Mouse (Mus musculus) CH12.LX (cell line): ENCODE results near the gene Ctnnbip1. TPM values are rescaled to one million over a fixed set of nuclear protein-coding genes. Genes with fewer than 3 reads are reported as not detected.

ENCODE experiments used
- DNase-seq: peaks from one replicate; pipeline ENCODE4 v3.0.0-alpha.2; 2013; ENCODE audit errors: extremely low read depth
- H3K27ac ChIP-seq: 2 replicates; pipeline ENCODE4 v1.5.1; 2012; ENCODE audit warnings: low read depth, mild to moderate bottlenecking, control low read depth, moderate library complexity; ENCODE audit not compliant: insufficient read depth
- H3K27me3 ChIP-seq: replicated peaks from 2 replicates; pipeline ENCODE3; 2012; ENCODE audit warnings: inconsistent platforms
- H3K36me3 ChIP-seq, 2 experiments: replicated peaks in 1 of 2; 2 replicates each; pipeline versions ENCODE3 to v1.6.1; 2012; ENCODE audit warnings: inconsistent platforms in 1 of 2, low read length in 1 of 2, mild to moderate bottlenecking in 1 of 2, mixed read lengths in 1 of 2, moderate library complexity in 1 of 2; ENCODE audit not compliant: control insufficient read depth in 1 of 2, insufficient read depth in 1 of 2
- H3K4me1 ChIP-seq, 2 experiments: 2 replicates each; pipeline ENCODE4 v1.6.1; 2012; ENCODE audit warnings: inconsistent platforms in 1 of 2, moderate library complexity in 1 of 2; ENCODE audit not compliant: insufficient read depth in 2 of 2, control insufficient read depth in 1 of 2
- H3K4me2 ChIP-seq: 2 replicates; pipeline ENCODE4 v1.6.1; 2012; ENCODE audit warnings: low read depth, mild to moderate bottlenecking, control low read depth; ENCODE audit not compliant: poor library complexity, insufficient read depth, severe bottlenecking
- H3K4me3 ChIP-seq, 3 experiments: fragments of 150-350 bp in 1 of 3; sonication (generic) in 1 of 3; replicated peaks in 1 of 3; 2 replicates each; pipeline versions ENCODE3 to v1.5.1; 2011 to 2012; ENCODE audit warnings: low read depth in 2 of 3, low read length in 2 of 3, mild to moderate bottlenecking in 2 of 3, moderate library complexity in 2 of 3, control low read depth in 1 of 3, improper control_type of control experiment in 1 of 3, inconsistent platforms in 1 of 3, mixed read lengths in 1 of 3; ENCODE audit not compliant: poor library complexity in 1 of 3
- H3K79me2 ChIP-seq: replicated peaks from 2 replicates; pipeline ENCODE4 v1.6.1; 2012; ENCODE audit warnings: mild to moderate bottlenecking, moderate library complexity; ENCODE audit not compliant: control insufficient read depth, poor library complexity, insufficient read depth, severe bottlenecking; ENCODE audit errors: extremely low read depth
- H3K9ac ChIP-seq: 2 replicates; pipeline ENCODE4 v1.6.1; 2012; ENCODE audit warnings: low read depth, mild to moderate bottlenecking, control low read depth, moderate library complexity; ENCODE audit not compliant: insufficient read depth
- H3K9me3 ChIP-seq: replicated peaks from 2 replicates; pipeline ENCODE3; 2012; ENCODE audit warnings: low read length, inconsistent platforms, mixed read lengths
- CHD1 ChIP-seq: IDR thresholded peaks from 2 replicates; pipeline ENCODE4 v1.6.1; 2012; ENCODE audit warnings: low read depth, low read length, improper control_type of control experiment, inconsistent platforms
- CTCF ChIP-seq, 2 experiments: IDR thresholded peaks in 1 of 2; conservative IDR thresholded peaks in 1 of 2; 2 replicates each; pipeline ENCODE4 v1.5.1; 2011 to 2012; ENCODE audit warnings: low read depth in 2 of 2, low read length in 2 of 2, improper control_type of control experiment in 1 of 2, inconsistent platforms in 1 of 2, mild to moderate bottlenecking in 1 of 2, moderate library complexity in 1 of 2
- ELF1 ChIP-seq: IDR thresholded peaks from 2 replicates; pipeline ENCODE4 v1.6.1; 2014; ENCODE audit warnings: low read depth, mild to moderate bottlenecking, inconsistent platforms, low read length, improper control_type of control experiment
- EP300 ChIP-seq: IDR thresholded peaks from 2 replicates; pipeline ENCODE4 v1.6.1; 2011; ENCODE audit warnings: low read length, improper control_type of control experiment
- HCFC1 ChIP-seq: IDR thresholded peaks from 2 replicates; pipeline ENCODE4 v1.6.1; 2012; ENCODE audit warnings: low read depth, mild to moderate bottlenecking, inconsistent platforms, low read length, improper control_type of control experiment
- IRF4 ChIP-seq: IDR thresholded peaks from 2 replicates; pipeline ENCODE4 v1.6.1; 2014; ENCODE audit warnings: low read depth, mild to moderate bottlenecking, inconsistent platforms, low read length, improper control_type of control experiment
- MAFK ChIP-seq: IDR thresholded peaks from 2 replicates; pipeline ENCODE4 v1.6.1; 2011; ENCODE audit warnings: low read length, improper control_type of control experiment; ENCODE audit not compliant: insufficient replicate concordance
- MAX ChIP-seq: IDR thresholded peaks from 2 replicates; pipeline ENCODE4 v1.6.1; 2011; ENCODE audit warnings: low read length, improper control_type of control experiment
- MAZ ChIP-seq: IDR thresholded peaks from 2 replicates; pipeline ENCODE4 v1.6.1; 2012; ENCODE audit warnings: low read depth, mild to moderate bottlenecking, inconsistent platforms, low read length, improper control_type of control experiment, moderate library complexity
- MXI1 ChIP-seq: IDR thresholded peaks from 2 replicates; pipeline ENCODE4 v1.6.1; 2011; ENCODE audit warnings: mild to moderate bottlenecking, low read depth, low read length, improper control_type of control experiment
- NELFE ChIP-seq: IDR thresholded peaks from 2 replicates; pipeline ENCODE4 v1.6.1; 2011; ENCODE audit warnings: low read depth, low read length, improper control_type of control experiment
- POLR2AphosphoS2 ChIP-seq: IDR thresholded peaks from 2 replicates; pipeline ENCODE4 v1.6.1; 2011; ENCODE audit warnings: low read depth, low read length, improper control_type of control experiment
- TBP ChIP-seq: conservative IDR thresholded peaks from 2 replicates; pipeline ENCODE4 v1.6.1; 2011; ENCODE audit warnings: low read depth, low read length, improper control_type of control experiment
- UBTF ChIP-seq: IDR thresholded peaks from 2 replicates; pipeline ENCODE4 v1.6.1; 2012; ENCODE audit warnings: low read depth, mild to moderate bottlenecking, inconsistent platforms, low read length, improper control_type of control experiment, moderate library complexity
- USF2 ChIP-seq: conservative IDR thresholded peaks from 2 replicates; pipeline ENCODE4 v1.6.1; 2011; ENCODE audit warnings: low read depth, low read length, improper control_type of control experiment
- ZC3H11A ChIP-seq: IDR thresholded peaks from 2 replicates; pipeline ENCODE4 v1.6.1; 2012; ENCODE audit warnings: low read depth, mild to moderate bottlenecking, inconsistent platforms, low read length, improper control_type of control experiment
- ZMIZ1 ChIP-seq: IDR thresholded peaks from 2 replicates; pipeline ENCODE4 v1.6.1; 2012; ENCODE audit warnings: low read depth, mild to moderate bottlenecking, inconsistent platforms, low read length, improper control_type of control experiment
- ZNF384 ChIP-seq: IDR thresholded peaks from 2 replicates; pipeline ENCODE4 v1.6.1; 2012; ENCODE audit warnings: low read depth, low read length, improper control_type of control experiment, inconsistent platforms
- dilution Hi-C: fragments of 300-500 bp; cut with MboI; formaldehyde crosslinking; loops from 2 replicates; pipeline ENCODE4 v1.14.3; 2020; ENCODE audit warnings: low sequenced_read_pairs; ENCODE audit not compliant: extremely low pct_unique_long_range_greater_than_20kb, extremely low pct_ligation_motif_present
- in situ Hi-C: fragments of 300-500 bp; cut with MboI; formaldehyde crosslinking; loops from 3 replicates; pipeline ENCODE4 v1.14.3; 2019; ENCODE audit warnings: low sequenced_read_pairs, low pct_ligation_motif_present, low pct_unique_long_range_greater_than_20kb, mixed read lengths
- polyA plus RNA-seq: library from polyadenylated mRNA; unstranded; fragments of >175 nt; gene quantifications from 2 replicates; pipeline ENCODE4 v1.2.1, GENCODE M21; 2012; ENCODE audit warnings: low read depth; ENCODE audit not compliant: insufficient read length
- total RNA-seq, 2 experiments: library from RNA; depleted of rRNA; stranded (reverse); fragments of 300-350 nt in 1 of 2; fragments of >200 nt in 1 of 2; gene quantifications; 2 replicates each; pipeline ENCODE4 v1.2.3; 2012 to 2014

The Ctnnbip1 gene
- total and polyA plus RNA-seq, 3 experiments, result 4.5 to 5.9 (median 5.7) TPM

- in situ Hi-C loops, result no loop called here
- H3K27ac ChIP-seq, result no peak overlapping the region
- H3K27me3 ChIP-seq, result peaks cover 17% of the 10 kb centered on the region
- H3K79me2 ChIP-seq, result no peaks in the 10 kb centered on the region
- H3K4me1 ChIP-seq, result peaks cover 9 to 12% of the 10 kb centered on the region in 2 experiments
- H3K9ac ChIP-seq, result no peak overlapping the region
- dilution Hi-C loops, result no loop called here
- no peak overlapping the region for H3K4me3 ChIP-seq
- peaks cover 2% of the 10 kb centered on the region for H3K9me3 ChIP-seq
- H3K36me3 ChIP-seq, result no peaks in the 10 kb centered on the region
- H3K4me2 ChIP-seq, result no peak overlapping the region
- no peak for DNase-seq
- TF ChIP-seq ZC3H11A, result no peak
- TF ChIP-seq ZMIZ1, result no peak
- no peak for TF ChIP-seq ELF1
- TF ChIP-seq MAZ, result no peak
- no peak for TF ChIP-seq CTCF (conservative IDR thresholded peaks at IDR 0.05 in 1 of 2, IDR thresholded peaks at IDR 0.05 in 1 of 2; ENCODE audit: low read depth in 2 of 2, low read length in 2 of 2)
- no peak for TF ChIP-seq TBP
- TF ChIP-seq UBTF, result no peak
- no peak for TF ChIP-seq NELFE
- no peak for TF ChIP-seq EP300
- no peak for TF ChIP-seq USF2
- no peak for TF ChIP-seq POLR2AphosphoS2
These were observed 2.3 kb upstream of the Ctnnbip1 start for GRCm38 (mm10) chr4:149515706-149516105.

- Histone ChIP-seq H3K4me1 (peaks cover 9 to 12% of the 10 kb centered on the region in 2 experiments), H3K79me2 (no peaks in the 10 kb centered on the region)
- TF ChIP-seq MAFK (no peak), IRF4 (no peak), MAZ (no peak), MXI1 (no peak; the same call in 1 of the 2 replicates), EP300 (no peak), ZNF384 (no peak), HCFC1 (no peak), CHD1 (no peak), TBP (no peak), CTCF (conservative IDR thresholded peaks at IDR 0.05 in 1 of 2, IDR thresholded peaks at IDR 0.05 in 1 of 2; ENCODE audit: low read depth in 2 of 2, low read length in 2 of 2) (no peak), ELF1 (no peak), MAX (no peak)
- TF ChIP-seq, all 38 proteins: peak for 0
- no peak for DNase-seq
- dilution Hi-C loops (no loop called here), in situ Hi-C loops (no loop called here)
- no peak overlapping the region for H3K27ac ChIP-seq
- H3K9ac ChIP-seq, result peak overlapping the region; percentile 61
- no peaks in the 10 kb centered on the region for H3K36me3 ChIP-seq
- peaks cover 2% of the 10 kb centered on the region for H3K9me3 ChIP-seq
- peak overlapping the region; percentile 96 for H3K4me2 ChIP-seq
- H3K4me3 ChIP-seq, result peak overlapping the region; percentile 49 to 66 (median 62)
- peaks cover 28% of the 10 kb centered on the region for H3K27me3 ChIP-seq
These were observed 550 bp downstream of the Ctnnbip1 start for GRCm38 (mm10) chr4:149518351-149519220.
